Mouse (Mus musculus) spleen, adult 2 months (tissue): Measurements from ENCODE around the gene Tra2b.

Experiments used
- CTCF ChIP-seq: fragments of 200-500 bp; IDR thresholded peaks from 2 replicates; pipeline ENCODE4 v1.5.1; 2011; ENCODE audit warnings: mild to moderate bottlenecking, inconsistent platforms; ENCODE audit not compliant: insufficient read depth, insufficient read length, insufficient replicate concordance; ENCODE audit errors: extremely low read depth
- POLR2A ChIP-seq: fragments of 200-500 bp; IDR thresholded peaks from 2 replicates; pipeline ENCODE4 v1.6.1; 2011; ENCODE audit warnings: low read depth, low read length, inconsistent platforms

GRCm38 (mm10) chr16:22250307-22250706 is 15.5 kb downstream of the Tra2b start:
- TF ChIP-seq POLR2A: no peak
- TF ChIP-seq CTCF: no peak
